Mouse (Mus musculus) olfactory bulb, adult 2 months (tissue): Measurements from ENCODE around the gene Tcta.

Source experiments
- CTCF ChIP-seq: fragments of 200-500 bp; IDR thresholded peaks from 2 replicates; pipeline ENCODE4 v1.5.1; 2012; ENCODE audit warnings: low read depth, mild to moderate bottlenecking, low read length, moderate library complexity; ENCODE audit not compliant: insufficient read depth
- POLR2A ChIP-seq: fragments of 200-500 bp; IDR thresholded peaks from 2 replicates; pipeline ENCODE4 v1.6.1; 2012; ENCODE audit warnings: mild to moderate bottlenecking, low read depth, low read length, moderate library complexity; ENCODE audit not compliant: insufficient read depth

DNA sequence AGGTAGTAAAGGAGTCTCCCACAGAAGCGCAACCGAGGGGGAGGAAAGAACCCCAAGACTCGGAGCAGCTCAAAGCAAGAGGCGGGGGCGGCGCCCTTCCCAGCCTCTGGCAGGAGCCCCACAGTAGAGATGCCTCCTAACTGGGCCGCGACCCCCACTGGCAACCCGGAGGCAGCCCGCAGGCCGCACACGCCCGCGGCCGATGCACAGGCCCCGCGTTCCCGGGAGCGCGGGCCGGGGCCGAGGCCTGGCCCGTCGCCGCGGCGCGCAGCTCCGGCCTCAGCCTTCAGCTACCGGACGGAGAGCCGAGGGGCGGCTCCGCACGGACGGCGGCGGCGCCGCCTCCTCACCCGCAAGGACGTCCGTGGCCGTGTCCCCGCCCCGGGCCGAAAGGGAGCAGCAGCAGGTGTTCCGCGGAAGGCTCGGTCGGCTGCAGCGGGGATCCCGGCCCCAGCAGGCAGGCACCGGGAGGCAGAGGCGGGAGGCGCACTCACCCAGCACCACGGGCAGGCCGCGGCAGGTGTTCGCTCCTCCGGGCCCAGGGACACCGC, 42.8 kb downstream of the Tcta start:
- TF ChIP-seq CTCF (no peak), POLR2A (no peak)
